Mouse (Mus musculus) spleen, embryonic (tissue): ENCODE results near the gene Aak1.

Experiments
- CTCF ChIA-PET: fragments of 350-600 bp; sonication (Branson Sonifier 250); formaldehyde crosslinking; loops from one replicate; lab custom pipeline; 2022; lab: Charles Lee

Aak1 gene

DNA sequence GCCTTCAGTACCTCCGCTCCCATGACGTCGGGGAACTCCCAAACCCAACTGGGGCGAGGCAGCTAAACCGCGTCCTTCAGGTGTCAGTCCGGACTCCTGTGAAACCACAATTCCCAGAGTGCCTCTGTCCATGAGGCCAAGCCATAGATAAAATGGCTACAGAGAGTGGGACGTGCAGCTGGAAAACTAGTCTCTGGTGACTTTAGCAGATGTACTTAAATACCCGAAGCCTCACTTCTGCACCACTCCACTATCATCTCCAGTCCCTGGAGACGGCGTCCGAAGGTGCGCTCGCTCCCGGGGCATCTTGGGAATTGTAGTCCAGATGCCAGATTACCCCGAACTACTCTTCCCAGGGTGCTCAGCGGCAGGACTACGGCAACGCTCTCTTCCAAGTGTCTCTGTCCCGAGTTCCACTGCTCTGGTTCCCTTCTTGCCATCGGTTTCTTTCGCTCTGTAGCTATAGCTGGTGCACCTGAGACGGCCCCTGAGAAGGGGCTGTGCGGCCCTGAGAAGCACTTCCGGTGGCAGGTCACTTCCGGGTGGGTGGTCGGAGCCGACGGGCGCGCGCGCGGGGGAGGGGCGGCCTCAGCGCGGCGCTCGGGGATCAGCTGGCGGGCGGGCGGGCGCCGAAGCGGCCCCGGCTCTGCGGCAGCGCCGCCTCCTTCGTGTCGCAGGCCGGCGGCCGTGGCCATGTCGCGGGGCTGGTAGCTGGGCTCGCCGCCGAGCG, at the start of gene Aak1:
Gene Aak1, plus strand, starts transcription at position 603 of the 730 bp plus-strand sequence.
- CTCF ChIA-PET, result no interaction called here

DNA sequence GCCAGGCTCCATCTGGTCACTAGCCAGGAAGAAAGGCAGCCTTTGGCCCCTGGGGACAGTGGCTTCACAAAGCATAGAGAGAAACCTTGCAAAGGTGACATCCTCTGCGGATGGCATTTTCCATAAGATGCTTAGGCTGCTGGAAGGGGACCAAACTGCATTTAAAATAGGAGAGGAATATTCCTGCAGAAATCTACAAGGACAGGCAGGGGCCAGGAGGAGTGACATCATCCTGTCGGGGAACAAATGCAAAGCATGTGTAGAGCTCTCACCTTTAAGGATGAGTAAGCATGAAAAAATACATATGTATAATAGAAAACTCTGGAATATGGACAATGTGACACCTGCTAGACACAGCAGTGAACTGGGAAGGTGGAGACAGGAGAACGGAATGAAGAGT, 48.9 kb upstream of the Aak1 start:
- CTCF ChIA-PET, result no interaction called here

DNA sequence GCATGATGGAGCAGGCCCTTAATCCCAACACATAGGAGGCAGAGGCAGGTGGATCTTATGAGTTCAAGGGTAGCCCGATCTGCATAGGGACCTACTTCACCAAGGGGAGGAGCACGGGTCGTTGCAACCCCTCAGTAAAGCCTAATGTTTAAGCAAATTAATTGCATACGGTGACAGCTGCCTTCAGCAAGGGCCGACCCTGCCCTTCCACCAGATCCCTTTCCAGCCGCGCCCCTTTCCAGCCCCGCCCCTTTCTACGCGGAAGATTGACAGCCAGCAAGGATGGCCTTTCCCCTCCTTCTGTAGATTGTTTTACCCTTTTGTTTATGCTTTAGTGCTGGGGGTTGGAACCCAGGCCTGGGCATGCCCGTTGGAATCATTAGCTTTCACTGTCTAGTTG, 47.9 kb upstream of the Aak1 start:
- CTCF ChIA-PET, result interaction anchor here (0.7 kb wide), 1 partner anchor 166 kb away, joined by 5 read pairs; no protein-coding TSS in a partner anchor

DNA sequence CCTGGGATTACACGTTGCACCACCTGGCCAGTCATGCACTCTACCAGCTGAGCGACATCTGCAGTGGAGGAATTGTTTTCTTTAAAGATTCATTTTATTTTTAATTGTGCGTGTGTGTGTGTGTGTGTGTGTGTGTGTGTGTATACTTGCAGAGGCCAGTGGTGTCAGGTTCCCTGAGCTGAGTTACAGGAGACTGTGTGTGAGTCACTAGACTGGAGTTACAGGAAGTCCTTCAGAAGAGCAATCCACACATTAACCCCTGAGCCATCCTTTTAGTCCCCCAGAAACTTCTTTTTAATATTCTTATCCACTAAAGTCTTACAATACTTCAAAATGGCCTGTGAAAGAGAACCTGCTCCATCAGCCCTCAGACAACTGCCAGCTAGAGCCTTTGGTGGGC, 44.7 kb upstream of the Aak1 start:
- CTCF ChIA-PET, result no interaction called here

DNA sequence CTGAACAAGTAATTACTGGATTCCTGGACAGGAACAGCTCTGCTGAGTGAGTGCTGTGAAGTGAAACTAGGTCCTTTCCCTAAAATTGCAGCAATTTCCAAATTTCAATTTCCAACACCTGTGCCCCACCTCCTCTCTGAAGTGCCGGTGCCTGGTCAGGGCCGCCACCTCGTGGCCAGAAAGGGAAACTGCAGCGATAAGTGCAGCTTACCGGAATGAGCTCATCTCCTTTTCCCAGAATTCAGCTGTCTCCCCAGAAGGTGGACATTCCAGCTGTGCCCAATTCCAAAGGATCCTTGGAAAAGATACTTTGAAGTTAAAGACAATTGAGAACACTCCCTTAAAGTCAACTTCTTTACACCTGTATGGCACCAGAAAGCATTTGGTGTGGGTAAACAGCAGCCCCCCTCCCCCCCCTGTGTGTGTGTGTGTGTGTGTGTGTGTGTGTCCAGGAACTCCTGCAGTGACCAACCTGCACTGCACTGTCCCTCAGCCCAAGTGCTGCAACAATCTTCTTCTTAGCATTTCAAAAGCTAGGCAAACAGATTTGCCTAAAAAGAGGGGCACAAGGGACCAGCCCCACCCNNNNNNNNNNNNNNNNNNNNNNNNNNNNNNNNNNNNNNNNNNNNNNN, 42.7 kb upstream of the Aak1 start:
- CTCF ChIA-PET, result interaction anchor here (0.7 to 2.4 kb wide), 5 partner anchors 41 to 116 kb away, joined by 3 to 34 read pairs (median 6); no protein-coding TSS in a partner anchor

DNA sequence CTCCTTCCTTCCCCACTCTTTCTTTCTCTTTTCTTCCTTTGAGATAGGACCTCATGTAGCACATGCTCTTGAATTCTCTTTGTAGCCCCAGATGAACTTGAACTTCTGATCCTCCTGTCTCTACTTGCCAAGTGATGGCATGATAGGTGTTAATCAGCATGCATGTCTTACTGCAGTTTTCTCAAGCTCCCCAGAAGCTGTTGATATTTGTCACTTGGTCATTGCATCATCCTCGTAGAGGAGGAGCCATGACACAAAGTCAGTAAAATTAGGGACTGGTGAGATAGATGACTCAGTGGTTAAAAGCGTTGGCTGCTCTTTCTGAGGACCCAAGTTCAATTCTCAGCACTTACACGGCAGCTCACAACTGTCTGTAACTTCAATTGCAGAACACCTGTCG, 36.4 kb upstream of the Aak1 start:
- CTCF ChIA-PET, result interaction anchor here (0.7 kb wide), 2 partner anchors 21 to 104 kb away, joined by 3 read pairs; no protein-coding TSS in a partner anchor

DNA sequence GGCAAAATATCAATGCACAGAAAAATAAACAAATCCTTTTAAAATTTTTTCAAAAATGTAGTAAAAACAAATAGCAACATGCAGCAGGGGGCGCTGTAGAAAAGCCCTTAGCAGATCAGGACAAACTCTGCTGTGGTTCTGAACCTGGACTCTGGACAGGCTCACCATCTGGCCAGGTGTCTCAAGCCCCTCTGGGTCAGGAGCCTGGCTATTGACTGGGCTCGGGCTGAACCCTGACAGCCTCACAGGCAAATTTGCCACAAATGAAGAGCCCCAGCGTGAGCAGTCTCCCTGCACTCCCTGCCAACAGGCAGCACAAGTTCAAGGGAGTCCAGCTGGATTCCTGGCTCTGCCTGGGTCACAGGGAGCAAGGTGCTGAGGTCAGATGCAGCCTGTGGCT, 36.0 kb upstream of the Aak1 start:
- CTCF ChIA-PET, result interaction anchor here (0.7 kb wide), 1 partner anchor 104 kb away, joined by 3 read pairs; no protein-coding TSS in a partner anchor

DNA sequence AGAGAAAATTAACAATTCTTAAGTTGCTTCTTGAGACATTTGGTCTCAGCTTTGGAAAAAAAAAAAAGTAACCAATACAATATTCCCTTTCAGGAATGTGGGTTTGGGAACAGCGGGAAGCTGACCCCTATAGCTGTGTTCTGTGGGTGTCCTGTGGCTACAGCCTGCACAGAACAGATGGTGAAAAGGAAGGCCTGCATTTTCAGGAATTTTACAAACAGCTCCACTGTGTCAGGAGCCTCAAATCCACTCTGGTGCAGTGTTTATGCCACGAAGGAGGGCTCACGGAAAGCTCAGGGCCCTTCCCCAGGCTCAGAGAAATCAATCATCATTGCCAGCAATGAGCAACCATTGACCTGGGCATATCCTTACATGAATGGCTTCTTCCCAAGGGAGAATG, 34.4 kb upstream of the Aak1 start:
- CTCF ChIA-PET, result interaction anchor here (0.7 kb wide), 2 partner anchors 30 to 160 kb away, joined by 3 read pairs; no protein-coding TSS in a partner anchor

DNA sequence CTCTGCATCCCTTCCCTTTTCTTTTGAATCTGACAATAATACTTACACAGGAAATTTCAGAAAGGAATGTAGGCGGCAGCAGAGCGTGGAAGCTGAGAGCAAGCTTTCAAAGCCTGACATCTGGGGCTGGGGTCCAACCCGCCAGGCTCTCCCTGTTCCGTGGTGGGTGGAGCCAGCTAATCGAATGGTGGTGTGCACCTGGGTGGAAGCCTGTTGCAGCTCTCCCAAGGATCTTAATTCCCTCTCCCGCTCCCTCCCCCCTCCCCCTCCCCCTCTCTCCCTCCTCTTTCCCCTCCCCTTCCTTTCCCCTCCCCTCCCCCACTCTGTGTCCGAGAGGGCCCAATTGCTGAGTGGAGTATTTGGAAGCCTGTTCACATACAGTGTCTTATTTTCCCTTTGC, 33.9 kb upstream of the Aak1 start:
- CTCF ChIA-PET, result interaction anchor here (0.7 kb wide), 1 partner anchor 160 kb away, joined by 3 read pairs; no protein-coding TSS in a partner anchor

DNA sequence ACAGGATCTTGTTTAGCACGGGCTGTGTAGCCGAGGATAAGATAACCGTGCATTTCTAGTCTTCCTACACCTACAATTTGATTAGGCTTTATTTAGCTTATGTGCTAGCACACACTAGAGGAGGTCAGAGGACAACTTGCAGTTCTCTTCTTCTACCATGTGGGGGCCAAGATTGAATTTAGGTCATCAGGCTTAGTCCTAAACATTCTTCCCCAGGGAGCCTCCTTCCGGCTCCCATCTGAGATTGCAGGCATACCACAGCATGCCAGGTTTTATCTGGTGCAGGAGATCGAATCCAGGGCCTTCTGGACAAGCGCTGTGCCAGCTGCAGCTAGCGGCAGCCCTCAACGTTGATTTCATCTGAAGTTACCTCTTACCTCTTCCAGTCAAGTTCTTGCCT, 32.7 kb upstream of the Aak1 start:
- CTCF ChIA-PET, result no interaction called here

DNA sequence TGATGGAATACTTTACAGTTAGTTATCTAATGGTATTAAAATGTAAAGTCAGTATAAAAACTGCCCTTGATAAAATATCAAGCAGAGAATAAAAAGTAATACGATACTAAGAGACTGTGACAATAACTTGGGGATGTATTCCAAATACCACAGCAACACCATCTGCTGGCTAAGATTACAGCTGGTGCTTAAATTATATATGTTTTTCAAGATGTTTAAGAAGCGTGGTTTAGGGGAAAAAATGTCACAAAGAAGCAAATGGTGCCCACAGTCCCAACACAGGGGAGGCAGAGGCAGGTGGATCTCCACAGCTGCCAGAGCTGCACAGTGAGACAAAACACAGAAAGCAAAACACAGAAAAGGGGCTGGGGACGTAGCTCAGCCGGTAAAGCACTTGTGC, 30.4 kb upstream of the Aak1 start:
- CTCF ChIA-PET, result no interaction called here

DNA sequence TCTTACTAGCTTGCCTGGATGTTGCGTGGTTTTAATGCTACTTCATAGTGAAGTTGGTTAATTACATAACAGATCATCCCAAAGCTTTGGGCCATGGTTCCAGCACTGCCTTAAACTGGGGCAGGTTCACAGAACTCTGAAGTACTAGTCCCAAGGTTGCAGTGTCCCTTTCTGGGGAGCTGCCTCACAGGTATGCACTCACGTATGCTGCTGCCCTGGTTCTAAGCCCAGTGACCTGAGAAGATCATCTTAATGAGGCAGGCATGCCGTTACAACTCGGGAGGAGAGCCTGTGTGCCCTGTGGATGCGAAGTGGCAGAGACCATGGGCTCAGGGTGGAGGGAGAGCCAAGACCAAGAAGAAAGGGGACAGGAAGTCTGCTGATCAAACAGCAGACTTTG, 29.4 kb upstream of the Aak1 start:
- CTCF ChIA-PET, result interaction anchor here (0.5 to 0.9 kb wide), 3 partner anchors 45 to 103 kb away, joined by 3 to 6 read pairs (median 5); no protein-coding TSS in a partner anchor

DNA sequence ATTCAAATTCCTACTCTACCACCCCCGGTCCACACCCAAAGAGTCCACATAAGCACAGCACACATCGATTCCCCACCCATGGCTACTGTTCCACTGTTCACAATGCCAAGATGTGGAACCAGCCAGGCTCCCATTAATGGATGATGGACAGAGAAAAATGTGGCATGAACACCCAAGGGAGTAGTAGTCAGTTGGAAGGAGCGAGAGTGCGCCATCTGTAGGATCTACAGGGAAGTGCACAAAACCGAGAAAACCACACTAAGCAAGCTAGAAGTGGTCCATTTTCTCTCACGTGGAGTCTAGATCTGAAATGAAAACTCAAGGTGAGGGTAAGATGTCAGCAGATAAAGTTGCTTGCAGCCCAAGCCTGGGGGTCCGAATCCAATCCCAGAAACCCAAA, 28.6 kb upstream of the Aak1 start:
- CTCF ChIA-PET, result interaction anchor here (0.8 kb wide), 1 partner anchor 60 kb away, joined by 3 read pairs; no protein-coding TSS in a partner anchor

DNA sequence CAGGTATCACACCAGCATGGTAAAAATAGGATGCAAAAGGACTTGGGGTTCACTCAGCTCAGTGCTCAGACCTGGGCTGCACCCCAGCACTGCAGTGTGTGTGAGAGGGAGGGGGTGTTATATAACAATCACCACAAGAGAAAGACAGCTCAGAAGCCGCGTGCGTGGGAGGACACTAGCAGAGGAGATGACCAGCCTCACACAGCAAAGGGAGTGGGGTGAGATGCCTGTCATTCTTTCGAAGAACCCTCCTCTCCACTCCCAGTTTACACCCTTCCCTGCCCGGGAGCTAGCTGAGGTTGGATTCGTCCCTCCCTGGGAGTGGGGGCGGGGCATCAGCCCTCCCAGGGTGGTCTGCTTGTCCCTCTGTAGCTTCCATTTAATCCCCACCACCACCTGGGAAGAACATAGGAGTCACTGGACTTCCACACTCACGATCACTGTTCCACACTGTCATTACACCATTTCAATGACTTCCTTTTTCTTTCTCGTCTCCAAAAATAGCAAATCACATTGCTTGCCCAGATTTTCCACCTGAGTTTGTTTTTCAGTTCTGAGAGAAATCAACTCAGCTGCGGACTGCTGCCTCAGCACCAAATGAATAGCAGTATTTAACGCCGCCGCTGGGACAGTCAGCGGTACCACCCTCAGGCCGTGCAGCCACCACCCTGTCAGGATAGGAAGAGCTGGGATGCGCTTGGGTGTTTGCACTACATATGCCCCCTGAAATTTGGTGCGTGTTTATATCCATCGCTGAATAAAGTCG, 26.8 kb upstream of the Aak1 start:
- CTCF ChIA-PET, result interaction anchor here (0.6 to 1.2 kb wide), 3 partner anchors 9 to 416 kb away, joined by 3 to 6 read pairs (median 3); no protein-coding TSS in a partner anchor

DNA sequence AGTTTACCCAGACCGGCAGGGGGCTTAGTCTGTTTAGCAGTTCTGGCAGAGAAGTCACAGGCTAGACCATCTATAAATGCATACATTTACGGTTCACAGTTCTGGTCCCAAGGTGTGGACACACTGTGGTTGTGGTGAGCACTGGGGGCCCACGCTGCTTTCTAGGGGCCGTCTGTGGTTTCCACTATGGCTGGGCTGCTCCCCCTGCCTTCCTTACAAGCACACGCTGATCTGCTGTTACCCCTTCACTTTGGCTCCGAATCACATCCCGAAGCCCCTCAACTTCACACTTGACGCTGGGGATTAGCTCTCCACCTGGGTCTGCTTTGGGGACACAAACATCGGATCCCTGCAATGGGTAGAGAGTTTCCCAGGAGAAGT, 26.3 kb upstream of the Aak1 start:
- CTCF ChIA-PET, result interaction anchor here (0.6 kb wide), 1 partner anchor 417 kb away, joined by 6 read pairs; no protein-coding TSS in a partner anchor

DNA sequence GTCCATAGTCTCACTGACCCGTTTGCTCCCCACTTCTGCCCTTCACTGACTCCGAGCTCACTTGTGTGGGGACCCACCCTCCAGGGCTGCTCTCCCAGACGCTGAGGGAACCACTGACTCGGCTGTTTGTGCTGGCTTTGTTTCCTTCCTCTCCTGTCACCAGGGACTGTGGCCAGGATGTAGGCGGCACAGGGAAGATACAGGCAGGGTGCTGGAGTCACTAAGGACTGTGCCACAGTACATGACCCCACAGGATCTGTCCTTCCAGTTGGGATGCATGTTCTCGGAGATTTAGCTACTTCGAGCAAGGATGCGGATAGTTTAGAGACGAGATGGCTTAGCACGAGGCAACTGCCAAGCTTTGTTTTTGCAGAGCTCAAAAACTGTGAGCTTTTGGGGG, 25.5 kb upstream of the Aak1 start:
- CTCF ChIA-PET, result interaction anchor here (1.0 kb wide), 1 partner anchor 99 kb away, joined by 3 read pairs; no protein-coding TSS in a partner anchor

DNA sequence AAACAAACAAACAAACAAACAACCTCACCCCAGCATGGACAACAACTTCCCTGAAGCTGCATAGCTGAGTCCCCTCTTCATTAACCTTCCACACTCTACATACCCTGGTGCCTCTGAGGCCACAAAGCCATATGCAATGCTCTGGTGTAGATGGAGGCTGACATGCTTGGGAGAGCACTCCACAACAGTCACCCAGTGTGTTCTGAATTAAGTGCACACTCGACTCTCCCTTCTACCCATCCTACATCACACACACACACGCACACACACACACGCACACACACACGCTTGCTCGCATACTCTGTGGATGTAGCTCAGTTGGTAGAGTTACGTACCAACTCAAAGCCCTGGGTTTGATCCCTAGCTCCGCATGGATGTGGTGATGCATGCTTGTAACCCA, 24.9 kb upstream of the Aak1 start:
- CTCF ChIA-PET, result interaction anchor here (0.5 to 1.0 kb wide), 3 partner anchors 90 to 190 kb away, joined by 3 to 5 read pairs (median 4); no protein-coding TSS in a partner anchor

DNA sequence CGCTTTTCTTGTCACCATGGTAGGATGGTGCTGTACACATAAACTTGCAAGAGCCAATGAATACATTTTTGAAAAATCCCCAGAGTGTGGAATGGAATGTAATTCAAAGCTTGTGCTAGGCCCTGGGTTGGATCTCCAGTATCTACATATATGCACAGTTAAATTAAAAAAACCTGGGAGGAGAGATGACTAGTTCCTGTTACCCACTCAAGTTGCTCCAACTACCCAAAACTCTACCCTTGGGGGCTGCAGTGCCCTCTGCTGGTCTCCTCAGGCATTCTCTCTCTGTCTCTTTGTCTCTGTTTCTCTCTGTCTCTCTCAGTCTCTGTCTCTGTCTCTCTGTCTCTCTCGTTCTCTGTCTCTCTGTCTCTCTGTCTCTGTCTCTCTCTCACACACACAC, 21.9 kb upstream of the Aak1 start:
- CTCF ChIA-PET, result interaction anchor here (0.7 kb wide), 1 partner anchor 29 kb away, joined by 4 read pairs; no protein-coding TSS in a partner anchor

DNA sequence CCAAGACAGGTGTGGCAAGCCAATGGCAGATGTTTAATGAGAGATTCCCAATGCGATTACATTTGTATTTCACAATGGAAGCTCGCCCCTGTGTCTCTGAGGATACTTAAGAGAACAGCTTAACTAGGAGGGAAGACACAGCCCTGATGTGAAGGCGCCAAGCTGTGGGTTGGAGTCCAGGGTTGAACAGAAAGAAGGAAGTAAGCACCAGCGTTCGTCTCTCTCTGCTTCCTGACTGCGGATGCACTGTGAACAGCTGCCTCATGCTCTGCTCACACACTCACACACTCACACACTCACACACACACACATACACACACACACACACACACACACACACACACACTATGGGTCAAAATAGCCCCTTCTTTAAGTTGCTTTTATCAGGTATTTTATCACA, 19.5 kb upstream of the Aak1 start:
- CTCF ChIA-PET, result interaction anchor here (0.6 to 0.7 kb wide), 2 partner anchors 82 to 901 kb away, joined by 3 to 8 read pairs; partner anchors contain the start of gene Efcc1

DNA sequence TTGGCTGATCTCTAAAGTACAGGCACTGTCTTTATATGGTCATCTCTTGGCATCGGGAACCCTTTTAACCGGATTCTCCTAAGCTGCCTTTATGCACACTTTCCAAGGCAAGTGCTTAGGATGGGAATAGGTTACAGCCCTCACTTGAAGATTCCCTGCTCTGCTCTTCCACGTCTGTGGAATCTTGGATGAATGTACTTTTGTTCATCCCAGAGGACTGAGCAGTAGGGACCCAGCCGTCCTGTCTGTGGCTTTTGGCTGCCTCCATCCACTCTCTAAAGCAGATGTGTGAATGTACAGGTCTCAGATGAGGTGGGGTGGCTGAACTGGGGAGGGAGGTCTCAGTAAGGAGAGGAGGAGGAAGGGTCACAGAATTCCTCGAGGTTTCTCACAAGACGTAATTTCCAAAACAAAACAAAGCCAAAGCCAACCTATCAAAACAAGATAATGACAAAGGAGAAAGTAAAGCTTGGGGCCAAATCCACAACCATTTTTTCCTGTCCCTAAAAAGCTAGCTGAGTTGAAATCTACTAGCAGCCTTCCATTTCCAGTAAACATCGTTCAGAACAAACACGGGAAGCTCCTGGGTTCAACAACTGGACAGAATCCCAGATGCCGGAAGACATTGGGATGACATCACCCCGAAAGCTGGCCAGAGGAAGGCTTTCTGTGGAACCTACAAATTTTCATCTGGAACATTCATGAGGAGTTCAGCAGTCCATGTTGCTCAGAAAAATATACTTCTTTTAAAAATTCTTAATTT, 18.4 kb upstream of the Aak1 start:
- CTCF ChIA-PET, result interaction anchor here (0.7 to 1.1 kb wide), 2 partner anchors 9 to 900 kb away, joined by 3 to 8 read pairs; partner anchors contain the start of gene Efcc1
